Mouse (Mus musculus) neural tube, embryonic 14.5 days (tissue): ENCODE results near the gene Rasal3. TPM values are rescaled to one million over a fixed set of nuclear protein-coding genes. Genes with fewer than 3 reads are reported as not detected.

ENCODE experiments used
- ATAC-seq: fragments of 200-750 bp; cut with Nextera tagmentation; 2 replicates; pipeline ENCODE4 v1.8.0; 2017; ENCODE audit warnings: low read depth, mild to moderate bottlenecking, moderate TSS enrichment, moderate library complexity
- H3K27ac ChIP-seq: fragments of 300-500 bp; sonication (generic); 2 replicates; pipeline ENCODE4 v1.5.1; 2014; ENCODE audit warnings: low read depth, mild to moderate bottlenecking, control low read depth, low read length, moderate library complexity, mixed read lengths
- H3K27me3 ChIP-seq: fragments of 300-500 bp; sonication (generic); 2 replicates; pipeline ENCODE4 v1.6.1; 2014; ENCODE audit warnings: low read length; ENCODE audit not compliant: control insufficient read depth, insufficient read depth
- H3K36me3 ChIP-seq: fragments of 300-500 bp; sonication (generic); 2 replicates; pipeline ENCODE4 v1.6.1; 2014; ENCODE audit warnings: low read length, mixed read lengths; ENCODE audit not compliant: control insufficient read depth, insufficient read depth
- H3K4me1 ChIP-seq: fragments of 300-500 bp; sonication (generic); 2 replicates; pipeline ENCODE4 v1.6.1; 2014; ENCODE audit warnings: low read length; ENCODE audit not compliant: control insufficient read depth, insufficient read depth
- H3K4me2 ChIP-seq: fragments of 300-500 bp; sonication (generic); 2 replicates; pipeline ENCODE4 v1.6.1; 2014; ENCODE audit warnings: mild to moderate bottlenecking, low read depth, low read length, control low read depth
- H3K4me3 ChIP-seq: fragments of 300-500 bp; sonication (generic); 2 replicates; pipeline ENCODE4 v1.5.1; 2014; ENCODE audit warnings: low read depth, low read length, control low read depth, mixed read lengths
- H3K9ac ChIP-seq: fragments of 300-500 bp; sonication (generic); replicated peaks from 2 replicates; pipeline ENCODE4 v1.6.1; 2014; ENCODE audit warnings: low read depth, mild to moderate bottlenecking, control low read depth, low read length, mixed read lengths
- H3K9me3 ChIP-seq: fragments of 300-500 bp; sonication (generic); 2 replicates; pipeline ENCODE4 v1.6.1; 2016; ENCODE audit warnings: low read length; ENCODE audit not compliant: control insufficient read depth
- WGBS: fragments of 180-500 bp; shearing (Covaris S2); extraction: QIAGEN DNeasy Blood & Tissue Kit; methylation state at CpG from one replicate; pipeline ENCODE4 v1.1.7; 2014; 5-methylcytosine and 5-hydroxymethylcytosine counted together
- polyA plus RNA-seq: library from polyadenylated mRNA; unstranded; fragments of >200 nt; fragmentation: Nextera tagmentation; extraction: Ambion mirVana; gene quantifications from 2 replicates; pipeline ENCODE4 v1.2.1, GENCODE M21; 2014

Gene Rasal3
- polyA plus RNA-seq, 1 experiment from 2014 or later: 0.42 TPM

DNA sequence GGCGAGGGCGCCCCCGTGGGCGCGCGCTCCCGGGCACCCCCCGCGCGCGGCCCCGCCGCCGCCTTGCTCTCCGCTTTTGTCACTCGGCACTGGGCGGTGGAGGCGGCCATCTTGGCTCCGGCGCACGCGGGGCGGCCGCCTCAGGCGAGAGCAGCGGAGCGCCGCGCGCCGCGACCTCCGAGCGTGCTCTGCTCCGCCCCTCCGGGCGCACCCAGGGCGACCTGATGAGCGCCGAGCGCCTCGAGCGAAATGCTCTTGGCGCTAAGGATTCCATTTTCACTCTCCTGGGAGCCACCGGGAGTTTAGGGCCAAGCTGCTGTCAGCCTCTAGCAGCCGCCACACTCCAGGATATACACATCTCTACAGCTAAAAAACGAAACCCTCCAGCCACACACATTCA lies 39.1 kb downstream of the Rasal3 start:
- under 1% methylated on average over 45 of the region's 47 CpGs for WGBS
- Histone ChIP-seq H3K9ac (peak overlapping the region; percentile 92), H3K4me2 (peak overlapping the region; percentile 57), H3K9me3 (no peaks in the 10 kb centered on the region), H3K4me1 (peaks cover 20% of the 10 kb centered on the region), H3K4me3 (peak overlapping the region; percentile 92), H3K27me3 (no peaks in the 10 kb centered on the region), H3K27ac (peak overlapping the region; percentile 76), H3K36me3 (peaks cover 28% of the 10 kb centered on the region)
- peak; percentile 96 for ATAC-seq

DNA sequence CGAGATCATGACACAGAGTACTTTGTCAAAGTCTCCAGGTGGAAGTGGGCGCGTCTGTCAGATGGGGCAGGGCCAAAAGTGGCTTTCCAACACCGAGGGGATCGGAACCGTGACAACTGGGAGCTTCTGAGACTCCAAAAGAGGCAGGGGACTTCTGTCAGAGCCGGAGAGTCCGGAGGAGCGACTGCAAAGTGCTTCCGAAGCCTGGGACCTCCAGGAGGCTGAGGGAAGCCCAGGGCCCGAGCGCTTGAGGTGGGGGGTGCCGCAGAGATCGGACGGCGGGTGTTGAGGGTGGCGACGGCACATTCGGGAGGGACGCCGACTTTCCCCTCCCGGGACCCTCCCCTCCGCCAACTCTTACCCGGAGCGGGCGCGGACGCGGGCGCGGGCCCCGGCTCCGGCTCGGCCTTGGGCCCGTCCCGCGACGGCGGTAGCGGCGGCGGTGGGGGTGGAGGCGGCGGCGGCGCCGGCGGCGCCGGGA lies 39.5 kb downstream of the Rasal3 start:
- Histone ChIP-seq H3K9ac (peak overlapping the region; percentile 92), H3K27ac (peak overlapping the region; percentile 76), H3K4me3 (peak overlapping the region; percentile 92), H3K9me3 (no peaks in the 10 kb centered on the region), H3K4me2 (peak overlapping the region; percentile 57), H3K27me3 (no peaks in the 10 kb centered on the region), H3K36me3 (peaks cover 32% of the 10 kb centered on the region), H3K4me1 (peaks cover 20% of the 10 kb centered on the region)
- peak; percentile 52 for ATAC-seq
- WGBS: 2% methylated on average over 19 of the region's 50 CpGs

DNA sequence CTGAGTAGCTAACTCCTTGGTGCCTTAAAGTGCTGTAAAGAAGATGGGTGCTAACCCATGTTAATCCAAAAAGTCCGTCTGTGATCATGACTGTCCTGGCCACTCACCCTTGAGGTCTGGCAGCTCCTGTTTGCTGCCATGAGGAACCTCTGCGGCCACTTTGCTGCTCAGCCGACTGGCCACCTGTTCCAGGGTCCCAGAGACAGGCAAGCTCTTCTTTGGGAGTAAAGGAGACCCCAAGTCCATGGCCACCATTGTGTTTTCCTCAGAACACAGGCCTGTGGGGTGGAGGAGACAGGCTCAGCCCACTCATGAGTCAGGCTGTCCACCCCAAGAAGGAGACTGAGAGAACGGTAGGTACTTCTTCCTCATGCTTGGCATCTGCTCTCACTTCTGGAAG lies 40.7 kb downstream of the Rasal3 start:
- peaks cover 20% of the 10 kb centered on the region for H3K4me1 ChIP-seq
- peaks cover 43% of the 10 kb centered on the region for H3K36me3 ChIP-seq
- H3K27ac ChIP-seq: no peak overlapping the region
- WGBS: 87% methylated on average over 4 of the region's 4 CpGs
- 0 out of 2 replicates have a peak overlapping the region, but pooled peaks have one; percentile 1 for H3K4me3 ChIP-seq
- no peaks in the 10 kb centered on the region for H3K9me3 ChIP-seq
- no peaks in the 10 kb centered on the region for H3K27me3 ChIP-seq
- peak overlapping the region; percentile 57; the same call in 1 of the 2 replicates for H3K4me2 ChIP-seq
- ATAC-seq: no peak
- H3K9ac ChIP-seq: no peak overlapping the region

DNA sequence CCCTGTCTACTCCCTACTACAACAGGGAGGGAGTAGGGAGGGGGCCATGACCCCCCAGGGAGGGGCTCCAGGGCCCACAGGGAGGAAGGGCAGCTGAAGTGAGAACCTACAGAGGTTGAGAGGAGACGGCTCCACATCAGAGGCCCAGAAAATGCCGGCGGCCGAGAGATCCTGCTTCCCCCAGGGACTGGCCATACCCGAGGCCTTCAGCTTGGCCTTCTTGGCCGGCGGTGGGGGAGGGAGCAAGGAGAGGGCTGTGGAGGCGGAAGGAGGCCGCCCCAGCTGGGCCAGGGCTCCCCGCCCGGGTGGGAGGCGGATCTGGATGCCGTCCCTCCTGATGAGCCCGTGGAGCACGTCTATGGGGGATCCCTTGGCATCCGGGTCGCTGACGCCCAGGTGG lies 43.5 kb downstream of the Rasal3 start:
- Histone ChIP-seq H3K27ac (no peak overlapping the region), H3K9ac (no peak overlapping the region), H3K4me2 (no peak overlapping the region), H3K27me3 (no peaks in the 10 kb centered on the region), H3K9me3 (no peaks in the 10 kb centered on the region), H3K4me3 (no peak overlapping the region), H3K36me3 (peaks cover 64% of the 10 kb centered on the region), H3K4me1 (peaks cover 19% of the 10 kb centered on the region)
- no peak for ATAC-seq
- WGBS: 91% methylated on average over 15 of the region's 18 CpGs

DNA sequence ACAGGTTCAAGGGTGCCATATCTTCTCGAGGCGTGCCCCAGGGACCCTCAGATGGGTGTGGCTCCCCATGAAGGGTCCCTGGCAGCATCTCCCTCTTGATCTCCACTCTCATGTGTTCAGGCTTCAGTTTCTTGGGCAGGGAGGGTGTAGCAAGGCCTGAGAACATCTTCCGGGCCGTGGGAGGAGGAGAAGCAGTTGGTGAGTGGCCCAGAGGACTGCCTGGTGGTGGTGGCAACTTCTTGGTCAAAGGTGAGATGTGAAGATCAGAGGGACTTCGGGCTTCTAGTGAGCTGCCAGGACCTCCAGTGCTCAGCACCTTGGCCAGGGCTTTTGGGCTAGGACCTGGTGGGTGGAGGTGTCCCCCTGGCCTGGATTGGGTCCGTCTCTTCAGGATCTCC lies 44.4 kb downstream of the Rasal3 start:
- H3K4me3 ChIP-seq: no peak overlapping the region
- 98% methylated on average over 6 of the region's 6 CpGs for WGBS
- ATAC-seq: no peak
- H3K9me3 ChIP-seq: no peaks in the 10 kb centered on the region
- H3K27me3 ChIP-seq: no peaks in the 10 kb centered on the region
- H3K27ac ChIP-seq: no peak overlapping the region
- no peak overlapping the region for H3K4me2 ChIP-seq
- no peak overlapping the region for H3K9ac ChIP-seq
- peaks cover 14% of the 10 kb centered on the region for H3K4me1 ChIP-seq
- H3K36me3 ChIP-seq: peaks cover 70% of the 10 kb centered on the region

DNA sequence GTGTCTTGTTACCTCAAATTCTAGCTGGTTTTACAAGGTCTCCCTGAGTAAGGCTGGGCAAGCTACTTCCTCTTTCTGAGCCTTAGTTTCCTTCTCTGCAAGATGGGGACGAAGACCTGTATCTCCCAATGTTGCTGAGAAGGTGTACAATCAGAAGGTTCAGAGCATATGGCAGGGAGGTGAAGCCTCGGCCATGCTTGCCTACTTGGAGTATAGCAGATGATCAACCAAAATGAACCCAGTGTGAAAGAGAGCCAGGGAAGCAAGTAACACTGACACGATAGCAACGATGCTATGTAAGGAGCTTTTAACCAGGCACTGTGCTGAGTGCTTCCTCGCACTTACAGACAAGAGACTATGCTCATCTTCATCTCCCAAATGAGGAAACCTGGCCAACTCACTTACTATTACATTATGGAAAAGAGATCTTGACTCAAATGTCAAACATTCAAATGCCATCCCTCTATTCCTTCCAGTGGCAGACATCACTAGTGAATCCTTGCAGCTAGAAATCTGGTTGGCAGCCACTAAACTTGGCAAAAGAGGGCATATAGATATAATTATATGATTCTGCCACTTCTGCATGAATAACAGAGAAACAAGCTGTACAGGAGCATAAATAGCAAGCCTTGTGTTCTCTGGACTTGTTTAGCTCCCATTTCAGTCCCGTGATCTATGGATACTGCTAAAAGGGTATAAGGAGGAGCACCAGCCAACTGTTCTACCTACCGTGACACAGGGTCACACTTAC lies 45.0 kb downstream of the Rasal3 start:
- Histone ChIP-seq H3K4me2 (no peak overlapping the region), H3K36me3 (peaks cover 70% of the 10 kb centered on the region), H3K27me3 (no peaks in the 10 kb centered on the region), H3K9ac (no peak overlapping the region), H3K27ac (no peak overlapping the region), H3K4me3 (no peak overlapping the region), H3K9me3 (no peaks in the 10 kb centered on the region), H3K4me1 (peaks cover 13% of the 10 kb centered on the region)
- ATAC-seq: no peak
- WGBS: 94% methylated on average over 7 of the region's 7 CpGs

DNA sequence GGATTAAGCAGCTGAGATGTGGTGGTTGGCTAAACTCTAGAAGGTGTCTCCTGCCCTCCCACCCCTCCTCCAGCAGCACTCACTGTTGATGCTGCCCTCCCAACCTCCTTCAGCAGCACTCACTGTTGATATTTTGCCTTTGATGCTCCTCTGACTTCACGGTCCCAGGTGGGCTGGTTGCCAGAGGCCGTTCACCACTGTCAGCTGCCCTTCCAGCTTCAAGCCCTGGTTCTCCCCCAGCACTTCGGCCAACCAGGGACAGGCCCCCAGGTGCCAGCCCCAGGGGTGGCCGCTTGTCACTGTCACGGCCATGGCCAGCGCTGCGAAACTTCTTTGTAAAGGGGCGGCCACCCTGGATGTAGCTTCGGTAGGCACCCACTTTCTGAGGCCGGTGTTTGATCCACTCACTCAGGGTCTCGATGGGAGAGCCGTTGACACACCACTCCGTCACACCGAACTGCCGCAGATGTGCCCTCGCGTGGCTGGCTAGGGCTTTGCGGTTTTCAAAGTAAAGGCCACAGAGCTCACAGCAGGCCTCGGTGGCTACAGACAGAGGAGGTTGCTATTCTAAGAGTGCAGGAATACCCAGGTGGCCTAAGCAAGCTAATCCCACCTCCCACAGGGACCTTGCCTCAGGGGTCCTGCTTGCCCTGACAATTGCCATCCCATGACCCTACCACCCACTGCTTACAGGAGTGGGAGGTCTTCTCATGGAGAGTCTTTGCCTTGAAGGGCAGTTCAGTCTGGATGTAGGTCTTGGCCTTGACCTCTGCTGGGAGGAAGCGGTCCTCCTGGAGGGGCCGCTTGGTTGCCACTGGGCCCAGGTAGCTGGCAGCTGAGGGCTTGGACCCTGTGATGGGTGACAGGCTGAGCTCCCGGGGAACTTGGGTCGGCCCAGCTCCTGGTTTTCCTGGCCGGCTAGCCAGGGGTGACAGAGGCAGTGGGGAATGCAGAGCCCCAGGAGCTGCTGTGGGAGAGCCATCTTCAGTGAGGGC lies 46.3 kb downstream of the Rasal3 start:
- Histone ChIP-seq H3K27me3 (no peaks in the 10 kb centered on the region), H3K4me1 (0 out of 2 replicates have a peak, but pooled peaks cover 2% of the 10 kb centered on the region), H3K9me3 (no peaks in the 10 kb centered on the region), H3K36me3 (peaks cover 70% of the 10 kb centered on the region), H3K9ac (no peak overlapping the region), H3K4me2 (no peak overlapping the region), H3K4me3 (no peak overlapping the region), H3K27ac (no peak overlapping the region)
- WGBS: 86% methylated on average over 24 of the region's 24 CpGs
- no peak for ATAC-seq

DNA sequence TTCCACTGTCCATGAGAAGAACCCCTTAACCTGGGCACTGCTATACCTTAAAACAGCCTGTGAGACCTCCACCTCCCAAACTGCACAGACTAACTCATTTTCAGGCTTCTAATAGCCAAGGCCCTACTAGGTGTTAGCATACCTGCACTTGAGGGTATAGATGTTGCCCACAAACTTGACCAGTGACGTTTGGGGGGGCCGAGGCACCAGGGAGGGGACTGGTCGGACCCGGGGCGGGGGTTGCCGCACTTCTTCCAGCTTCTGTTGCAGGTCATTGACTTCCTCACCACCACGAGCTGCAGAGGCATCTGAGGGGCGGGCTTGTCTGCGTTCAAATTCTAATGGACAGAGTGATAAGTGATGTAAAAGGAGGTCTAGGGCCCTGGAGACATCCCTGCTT lies 47.1 kb downstream of the Rasal3 start:
- peaks cover 65% of the 10 kb centered on the region for H3K36me3 ChIP-seq
- H3K4me3 ChIP-seq: no peak overlapping the region
- H3K9ac ChIP-seq: no peak overlapping the region
- 91% methylated on average over 9 of the region's 9 CpGs for WGBS
- H3K4me1 ChIP-seq: 0 out of 2 replicates have a peak, but pooled peaks cover 3% of the 10 kb centered on the region
- no peaks in the 10 kb centered on the region for H3K27me3 ChIP-seq
- no peak overlapping the region for H3K27ac ChIP-seq
- H3K4me2 ChIP-seq: no peak overlapping the region
- H3K9me3 ChIP-seq: no peaks in the 10 kb centered on the region
- no peak for ATAC-seq
